In genomic region chr16:40194401-40194800, GRCm38 (mm10) we compare ENCODE assay signal across 22 mouse cellular contexts.
DNase-seq lines count a peak whose midpoint lies in the region; ATAC-seq and TF ChIP-seq lines count a peak whose summit lies in the region.
"Had no signal": no experiment of that assay in that cellular context is flagged by ENCODE, and none has a peak within 500 bp of the region (broad histone marks: within the 10 kb centered on the region; RNA-seq: fewer than 3 reads in every experiment).

No protein-coding gene starts in this region.

- peak; percentile 33 for DNase-seq in forebrain, embryonic 14.5 days (ENCODE audit: low spot score)
- DNase-seq in midbrain, postnatal 0 days (ENCODE audit: low spot score), result peak; percentile 55
- peak; percentile 72 to 73 for DNase-seq in adrenal gland, postnatal 36 days
- DNase-seq in thymus, adult 18-20 months, result no peak
- DNase-seq: embryo, embryonic 11 days; heart, postnatal 14 days; kidney, adult 11 months; kidney, postnatal 14 days; liver, embryonic 13.5 days; right cerebral cortex, adult 18-20 months had no signal

- no peak overlapping the region for H3K9ac ChIP-seq in forebrain, embryonic 14.5 days (ENCODE audit: low read length)
- no peak overlapping the region for H3K9ac ChIP-seq in forebrain, embryonic 13.5 days
- H3K9ac ChIP-seq in midbrain, postnatal 0 days (replicated peaks; ENCODE audit: low read length, poor library complexity, severe bottlenecking), result no peak overlapping the region
- H3K9ac ChIP-seq in midbrain, embryonic 13.5 days (replicated peaks), result no peak overlapping the region
- no peak overlapping the region for H3K9ac ChIP-seq in kidney, embryonic 14.5 days (ENCODE audit: low read depth, low read length)
- H3K9ac ChIP-seq: embryonic facial prominence, embryonic 15.5 days; hindbrain, embryonic 15.5 days; limb, embryonic 12.5 days; liver, embryonic 13.5 days; neural tube, embryonic 15.5 days had no signal

- no peak overlapping the region for H3K4me2 ChIP-seq in forebrain, embryonic 14.5 days (ENCODE audit: low read length)
- no peak overlapping the region for H3K4me2 ChIP-seq in forebrain, embryonic 13.5 days
- no peak overlapping the region for H3K4me2 ChIP-seq in midbrain, postnatal 0 days (ENCODE audit: low read depth, low read length, poor library complexity, severe bottlenecking)
- no peak overlapping the region for H3K4me2 ChIP-seq in midbrain, embryonic 13.5 days (replicated peaks)
- no peak overlapping the region for H3K4me2 ChIP-seq in kidney, embryonic 14.5 days (replicated peaks; ENCODE audit: low read depth, low read length)
- H3K4me2 ChIP-seq: embryonic facial prominence, embryonic 15.5 days; heart, embryonic 11.5 days; hindbrain, embryonic 15.5 days; limb, embryonic 12.5 days; liver, embryonic 13.5 days; neural tube, embryonic 15.5 days had no signal

- no peak overlapping the region for H3K4me3 ChIP-seq in forebrain, embryonic 14.5 days (ENCODE audit: low read depth, low read length)
- no peak overlapping the region for H3K4me3 ChIP-seq in forebrain, embryonic 13.5 days
- H3K4me3 ChIP-seq in midbrain, postnatal 0 days (ENCODE audit: low read depth, low read length), result no peak overlapping the region
- H3K4me3 ChIP-seq in midbrain, embryonic 13.5 days (replicated peaks), result no peak overlapping the region
- H3K4me3 ChIP-seq in kidney, embryonic 14.5 days (ENCODE audit: low read length), result no peak overlapping the region
- H3K4me3 ChIP-seq: embryonic facial prominence, embryonic 15.5 days; forebrain, embryonic 10.5 days; hindbrain, embryonic 15.5 days; left cerebral cortex, adult 2 months; limb, embryonic 12.5 days; liver, embryonic 13.5 days; midbrain, embryonic 10.5 days; myocyte; neural tube, embryonic 15.5 days had no signal

- 46% methylated on average over 3 of the region's 3 CpGs for WGBS in forebrain, embryonic 14.5 days
- 42% methylated on average over 3 of the region's 3 CpGs for WGBS in forebrain, embryonic 13.5 days
- 52% methylated on average over 3 of the region's 3 CpGs for whole genome bisulfite sequencing in midbrain, postnatal 0 days
- 54% methylated on average over 3 of the region's 3 CpGs for WGBS in midbrain, embryonic 13.5 days
- 62% methylated on average over 3 of the region's 3 CpGs for WGBS in kidney, embryonic 14.5 days

- ATAC-seq in forebrain, embryonic 14.5 days, result no peak
- ATAC-seq in forebrain, embryonic 13.5 days, result no peak
- no peak for ATAC-seq in midbrain, postnatal 0 days (ENCODE audit: low FRiP score)
- ATAC-seq in midbrain, embryonic 13.5 days, result no peak
- ATAC-seq in kidney, embryonic 14.5 days (ENCODE audit: low FRiP score, low TSS enrichment), result no peak

- H3K27me3 ChIP-seq in forebrain, embryonic 14.5 days (replicated peaks; ENCODE audit: control insufficient read depth, insufficient read depth, low read length), result no peaks in the 10 kb centered on the region
- H3K27me3 ChIP-seq in forebrain, embryonic 13.5 days, result no peaks in the 10 kb centered on the region
- H3K27me3 ChIP-seq in midbrain, postnatal 0 days (ENCODE audit: insufficient read depth, low read length), result no peaks in the 10 kb centered on the region
- H3K27me3 ChIP-seq in midbrain, embryonic 13.5 days, result no peaks in the 10 kb centered on the region
- no peaks in the 10 kb centered on the region for H3K27me3 ChIP-seq in kidney, embryonic 14.5 days (ENCODE audit: control insufficient read depth, insufficient read depth, low read length)
- H3K27me3 ChIP-seq: embryonic facial prominence, embryonic 15.5 days; hindbrain, embryonic 15.5 days; limb, embryonic 12.5 days; liver, embryonic 13.5 days; neural tube, embryonic 15.5 days had no signal

- H3K9me3 ChIP-seq in forebrain, embryonic 14.5 days (replicated peaks; ENCODE audit: control insufficient read depth, low read length), result no peaks in the 10 kb centered on the region
- H3K9me3 ChIP-seq in forebrain, embryonic 13.5 days (replicated peaks), result no peaks in the 10 kb centered on the region
- H3K9me3 ChIP-seq in midbrain, postnatal 0 days (ENCODE audit: low read length), result no peaks in the 10 kb centered on the region
- H3K9me3 ChIP-seq in midbrain, embryonic 13.5 days, result no peaks in the 10 kb centered on the region
- H3K9me3 ChIP-seq in kidney, embryonic 14.5 days (ENCODE audit: control insufficient read depth, low read length), result no peaks in the 10 kb centered on the region
- H3K9me3 ChIP-seq: embryonic facial prominence, embryonic 15.5 days; forebrain, embryonic 10.5 days; hindbrain, embryonic 15.5 days; limb, embryonic 12.5 days; liver, embryonic 13.5 days; midbrain, embryonic 10.5 days; neural tube, embryonic 15.5 days had no signal

- no peaks in the 10 kb centered on the region for H3K36me3 ChIP-seq in forebrain, embryonic 14.5 days (ENCODE audit: control insufficient read depth, insufficient read depth, low read length)
- no peaks in the 10 kb centered on the region for H3K36me3 ChIP-seq in forebrain, embryonic 13.5 days (ENCODE audit: poor library complexity, severe bottlenecking)
- H3K36me3 ChIP-seq in midbrain, postnatal 0 days (ENCODE audit: insufficient read depth, low read length), result no peaks in the 10 kb centered on the region
- no peaks in the 10 kb centered on the region for H3K36me3 ChIP-seq in midbrain, embryonic 13.5 days
- no peaks in the 10 kb centered on the region for H3K36me3 ChIP-seq in kidney, embryonic 14.5 days (ENCODE audit: control insufficient read depth, insufficient read depth, low read length)
- H3K36me3 ChIP-seq: embryonic facial prominence, embryonic 15.5 days; forebrain, embryonic 10.5 days; hindbrain, embryonic 15.5 days; limb, embryonic 12.5 days; liver, embryonic 13.5 days; midbrain, embryonic 10.5 days; neural tube, embryonic 15.5 days had no signal

- no peak overlapping the region for H3K27ac ChIP-seq in forebrain, embryonic 14.5 days (ENCODE audit: low read depth, low read length)
- no peak overlapping the region for H3K27ac ChIP-seq in forebrain, embryonic 13.5 days
- H3K27ac ChIP-seq in midbrain, postnatal 0 days (ENCODE audit: low read depth, low read length), result no peak overlapping the region
- H3K27ac ChIP-seq in midbrain, embryonic 13.5 days, result no peak overlapping the region
- no peak overlapping the region for H3K27ac ChIP-seq in kidney, embryonic 14.5 days (ENCODE audit: low read depth, low read length)
- H3K27ac ChIP-seq: embryonic facial prominence, embryonic 15.5 days; forebrain, embryonic 10.5 days; hindbrain, embryonic 15.5 days; left cerebral cortex, adult 2 months; limb, embryonic 12.5 days; liver, embryonic 13.5 days; midbrain, embryonic 10.5 days; neural tube, embryonic 15.5 days had no signal

- TF ChIP-seq CTCF in midbrain, postnatal 0 days (IDR thresholded peaks at IDR 0.05), result no peak

- no peaks in the 10 kb centered on the region for H3K4me1 ChIP-seq in forebrain, embryonic 14.5 days (ENCODE audit: control insufficient read depth, insufficient read depth, low read length)
- no peaks in the 10 kb centered on the region for H3K4me1 ChIP-seq in forebrain, embryonic 13.5 days
- H3K4me1 ChIP-seq in midbrain, postnatal 0 days (ENCODE audit: insufficient read depth, low read length), result no peaks in the 10 kb centered on the region
- H3K4me1 ChIP-seq in midbrain, embryonic 13.5 days (replicated peaks), result no peaks in the 10 kb centered on the region
- no peaks in the 10 kb centered on the region for H3K4me1 ChIP-seq in kidney, embryonic 14.5 days (ENCODE audit: control insufficient read depth, insufficient read depth, low read length)
- H3K4me1 ChIP-seq: embryonic facial prominence, embryonic 15.5 days; forebrain, embryonic 10.5 days; limb, embryonic 12.5 days; liver, embryonic 13.5 days; midbrain, embryonic 10.5 days; neural tube, embryonic 15.5 days had no signal

Comparison
In these comparisons a context has a peak if more than half of its experiments do, and no peak if none do; other contexts are left out.
1. DNase-seq: peak in forebrain, embryonic 14.5 days (single experiment), midbrain, postnatal 0 days (single experiment) and adrenal gland, postnatal 36 days (2 of 2); none in thymus, adult 18-20 months (0 of 2).